Mouse (Mus musculus) c-Kit-positive CD71-positive TER-119-positive erythroid progenitor cells, embryonic 14.5 days (primary cell): ENCODE results near the gene Rap2c.

Source experiments
- DNase-seq: peaks from one replicate; pipeline ENCODE4 v3.0.0-alpha.2; 2013; ENCODE audit warnings: low spot score

The Rap2c gene

GRCm38 (mm10) chrX:50968157-50968932 lies 49.5 kb downstream of the Rap2c start:
- no peak for DNase-seq

DNA sequence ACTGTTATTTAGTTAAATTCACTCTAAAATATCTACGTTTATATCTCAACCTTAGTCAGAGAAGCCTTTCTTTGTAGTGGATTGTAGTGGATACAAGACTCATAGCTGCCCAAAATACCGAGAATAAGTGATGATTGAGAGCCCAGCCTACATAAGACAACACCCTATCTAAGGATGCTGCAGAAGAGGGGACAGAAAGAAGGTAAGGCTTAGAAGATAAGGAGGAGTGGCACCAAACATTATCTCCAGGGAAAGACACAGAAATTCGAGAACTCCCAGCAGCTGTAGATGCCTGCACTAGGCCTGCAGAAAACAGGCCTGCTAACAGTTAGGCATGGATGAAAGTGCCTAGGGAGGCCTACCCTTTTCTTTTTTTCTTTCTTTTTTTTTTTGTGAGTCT lies 52.7 kb downstream of the Rap2c start:
- DNase-seq: no peak

GRCm38 (mm10) chrX:50962955-50963354 lies 54.9 kb downstream of the Rap2c start:
- no peak for DNase-seq
